Mouse (Mus musculus) small intestine, adult 10 weeks (tissue): Measurements from ENCODE around the gene Reep3. TPM values are rescaled to one million over a fixed set of nuclear protein-coding genes. Genes with fewer than 3 reads are reported as not detected.

Experiments
- polyA plus RNA-seq: library from polyadenylated mRNA; stranded (reverse); fragments of 350-450 nt; fragmentation: Illumina TruSeq; extraction: RNeasy Lipid Tissue Mini Kit (QIAGEN cat#74804); gene quantifications from one replicate; pipeline ENCODE4 v1.2.3, GENCODE M21; 2014; ENCODE audit warnings: low replicate concordance

The Reep3 gene
- 154 TPM for polyA plus RNA-seq

GRCm38 (mm10) chr10:67096621-67097436 is at the start of gene Reep3:
Gene Reep3, minus strand, starts transcription at chr10:67096945.

DNA sequence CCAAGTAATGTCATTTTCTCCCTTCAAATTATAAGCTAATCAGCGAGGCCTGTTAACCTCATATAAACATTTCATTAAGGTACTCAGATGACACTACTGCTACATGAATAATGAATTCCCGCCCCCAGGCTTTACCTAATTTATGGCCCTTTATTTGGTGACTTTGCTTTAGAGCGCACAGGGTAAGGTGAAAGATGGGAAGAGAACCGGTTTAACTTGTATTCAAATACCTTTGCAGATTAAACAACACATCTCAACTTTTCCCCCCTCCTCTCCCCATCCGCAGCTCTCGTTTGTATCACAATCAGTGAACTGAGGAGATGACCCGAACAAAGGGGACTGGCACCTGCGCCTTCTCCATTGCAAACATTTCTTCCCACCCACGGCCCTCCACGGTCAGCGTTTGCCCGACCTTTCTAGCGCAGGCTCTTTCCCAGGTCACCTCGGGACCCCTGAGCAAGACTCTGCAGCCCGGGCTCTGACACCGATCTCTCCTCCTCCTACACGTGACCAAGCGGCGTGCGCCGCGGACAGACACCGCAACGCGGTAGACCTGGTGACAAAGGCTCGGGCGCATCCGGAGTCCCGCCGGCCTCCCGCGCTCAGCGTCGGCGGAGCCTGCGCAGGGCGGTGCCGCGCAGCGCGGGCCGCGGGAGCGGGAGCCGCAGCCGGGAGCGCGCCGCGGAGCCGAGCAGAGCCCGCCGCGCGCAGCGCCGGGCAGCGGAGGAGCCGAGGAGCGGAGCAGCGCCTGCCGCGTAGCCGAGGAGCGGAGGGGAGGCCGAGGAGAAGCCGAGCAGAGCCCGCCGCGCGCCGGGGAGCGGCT is 736 bp downstream of the Reep3 start, which contains the start of gene Jmjd1c:
TSS of gene Jmjd1c (plus strand) at position 328 of the 823 bp plus-strand sequence.

Other genes with a start within 250 kb of the Reep3 start
- 61.1 TPM for gene Jmjd1c, start 820 bp downstream of the Reep3 start, polyA plus RNA-seq
- gene Nrbf2, start 188.4 kb upstream of the Reep3 start, polyA plus RNA-seq, result 38.6 TPM